ENCODE assay signal across 9 mouse cellular contexts in the genomic region with DNA sequence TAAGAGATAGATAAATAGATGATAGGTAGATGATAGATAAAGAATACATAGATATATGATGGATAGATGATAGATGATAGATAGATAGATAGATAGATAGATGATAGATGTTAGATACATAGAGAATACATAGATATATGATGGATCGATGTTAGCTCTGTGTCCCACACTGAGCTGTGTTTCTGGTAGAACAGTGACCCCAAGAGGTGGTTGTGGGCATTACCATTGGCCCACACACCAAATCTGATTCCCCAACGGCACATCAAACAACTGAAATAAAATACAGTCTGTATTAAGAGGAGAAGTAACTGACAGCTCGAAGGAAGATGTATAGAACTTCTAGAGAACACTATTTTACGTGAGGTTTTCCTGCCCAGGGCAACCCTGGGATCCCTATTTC. TPM values are rescaled to one million over a fixed set of nuclear protein-coding genes. Genes with fewer than 3 reads are reported as not detected.
DNase-seq lines count a peak whose midpoint lies in the region; ATAC-seq and TF ChIP-seq lines count a peak whose summit lies in the region.
"Had no signal": no experiment of that assay in that cellular context is flagged by ENCODE, and none has a peak within 500 bp of the region (broad histone marks: within the 10 kb centered on the region; RNA-seq: fewer than 3 reads in every experiment).

No protein-coding gene starts in this region.

- TF ChIP-seq EP300 in CH12.LX (IDR thresholded peaks at IDR 0.05; ENCODE audit: low read length) = no peak

- H3K9me3 ChIP-seq in intestine, postnatal 0 days (ENCODE audit: control insufficient read depth) = no peaks in the 10 kb centered on the region
- no peaks in the 10 kb centered on the region for H3K9me3 ChIP-seq in intestine, embryonic 15.5 days
- no peaks in the 10 kb centered on the region for H3K9me3 ChIP-seq in CH12.LX (replicated peaks; ENCODE audit: low read length)
- H3K9me3 ChIP-seq: limb, embryonic 13.5 days had no signal

- WGBS in intestine, postnatal 0 days = 21% methylated on average over 4 of the region's 4 CpGs
- 30% methylated on average over 4 of the region's 4 CpGs for WGBS in intestine, embryonic 15.5 days

- no peak overlapping the region for H3K4me3 ChIP-seq in intestine, postnatal 0 days (ENCODE audit: low read depth, low read length)
- H3K4me3 ChIP-seq in intestine, embryonic 15.5 days (replicated peaks) = no peak overlapping the region
- H3K4me3 ChIP-seq in CH12.LX (replicated peaks in 1 of 3; ENCODE audit: low read depth in 2 of 3, low read length in 2 of 3, poor library complexity in 1 of 3) = no peak overlapping the region
- H3K4me3 ChIP-seq: limb, embryonic 13.5 days had no signal

- dilution Hi-C loops in CH12.LX (cut with MboI; ENCODE audit: extremely low pct_ligation_motif_present, extremely low pct_unique_long_range_greater_than_20kb, low sequenced_read_pairs) = no loop called here

- in situ Hi-C loops in CH12.LX (cut with MboI; ENCODE audit: low pct_ligation_motif_present, low pct_unique_long_range_greater_than_20kb, low sequenced_read_pairs) = no loop called here

- TF ChIP-seq CTCF in intestine, postnatal 0 days (IDR thresholded peaks at IDR 0.05; ENCODE audit: low read depth) = peak; percentile 81
- TF ChIP-seq CTCF in CH12.LX (conservative IDR thresholded peaks at IDR 0.05 in 1 of 2, IDR thresholded peaks at IDR 0.05 in 1 of 2; ENCODE audit: low read depth in 2 of 2, low read length in 2 of 2) = peak; percentile 93 to 97

- no peaks in the 10 kb centered on the region for H3K4me1 ChIP-seq in intestine, postnatal 0 days (replicated peaks; ENCODE audit: control insufficient read depth, insufficient read depth, low read length)
- no peaks in the 10 kb centered on the region for H3K4me1 ChIP-seq in intestine, embryonic 15.5 days (replicated peaks)
- peaks cover 5 to 19% of the 10 kb centered on the region in 2 experiments; a peak in 3 of 4 replicates for H3K4me1 ChIP-seq in CH12.LX (ENCODE audit: control insufficient read depth in 1 of 2, insufficient read depth in 2 of 2)
- H3K4me1 ChIP-seq: limb, embryonic 13.5 days had no signal

- DNase-seq in CH12.LX (ENCODE audit: extremely low read depth) = peak; percentile 56
- peak; percentile 43 for DNase-seq in adrenal gland, postnatal 25 days
- DNase-seq in left cerebral cortex, adult 18-20 months (ENCODE audit: low spot score in 2 of 2) = peak; percentile 60 to 63
- DNase-seq in right cerebral cortex, postnatal 14 days = peak; percentile 36
- no peak for DNase-seq in ovary, postnatal 10 days (ENCODE audit: low spot score)

- peak; percentile 95 for TF ChIP-seq RAD21 in CH12.LX (IDR thresholded peaks at IDR 0.05; ENCODE audit: low read depth, low read length)

- no peak overlapping the region for H3K27ac ChIP-seq in intestine, postnatal 0 days (ENCODE audit: low read depth, low read length)
- no peak overlapping the region for H3K27ac ChIP-seq in intestine, embryonic 15.5 days
- H3K27ac ChIP-seq in CH12.LX (ENCODE audit: insufficient read depth, low read depth) = no peak overlapping the region
- H3K27ac ChIP-seq: limb, embryonic 13.5 days had no signal

- H3K27me3 ChIP-seq in intestine, postnatal 0 days (replicated peaks; ENCODE audit: control insufficient read depth, insufficient read depth, low read length) = no peaks in the 10 kb centered on the region
- no peaks in the 10 kb centered on the region for H3K27me3 ChIP-seq in intestine, embryonic 15.5 days (replicated peaks)
- no peaks in the 10 kb centered on the region for H3K27me3 ChIP-seq in CH12.LX (replicated peaks)
- H3K27me3 ChIP-seq: limb, embryonic 13.5 days had no signal

- no peak overlapping the region for H3K9ac ChIP-seq in intestine, postnatal 0 days (ENCODE audit: low read depth, low read length)
- no peak overlapping the region for H3K9ac ChIP-seq in intestine, embryonic 15.5 days
- H3K9ac ChIP-seq in CH12.LX (ENCODE audit: insufficient read depth, low read depth) = no peak overlapping the region
- H3K9ac ChIP-seq: limb, embryonic 13.5 days had no signal

- H3K79me2 ChIP-seq in CH12.LX (replicated peaks; ENCODE audit: control insufficient read depth, extremely low read depth, insufficient read depth, poor library complexity, severe bottlenecking) = no peaks in the 10 kb centered on the region

- ATAC-seq in intestine, postnatal 0 days = no peak
- ATAC-seq in intestine, embryonic 15.5 days = no peak
- ATAC-seq in frontal cortex, adult (ENCODE audit: low TSS enrichment) = 0 out of 2 replicates have a peak, but pooled peaks have one; percentile 57

- no peak for TF ChIP-seq POLR2A in CH12.LX (IDR thresholded peaks at IDR 0.05; ENCODE audit: low read depth, low read length)

- H3K36me3 ChIP-seq in intestine, postnatal 0 days (ENCODE audit: control insufficient read depth, insufficient read depth) = no peaks in the 10 kb centered on the region
- H3K36me3 ChIP-seq in intestine, embryonic 15.5 days = no peaks in the 10 kb centered on the region
- peaks cover 0 to 8% of the 10 kb centered on the region in 2 experiments for H3K36me3 ChIP-seq in CH12.LX (replicated peaks in 1 of 2; ENCODE audit: control insufficient read depth in 1 of 2, insufficient read depth in 1 of 2, low read length in 1 of 2)
- H3K36me3 ChIP-seq: limb, embryonic 13.5 days had no signal

- no peak overlapping the region for H3K4me2 ChIP-seq in intestine, postnatal 0 days (replicated peaks; ENCODE audit: low read depth)
- no peak overlapping the region for H3K4me2 ChIP-seq in intestine, embryonic 15.5 days (replicated peaks)
- H3K4me2 ChIP-seq in CH12.LX (ENCODE audit: insufficient read depth, low read depth, poor library complexity, severe bottlenecking) = no peak overlapping the region
- H3K4me2 ChIP-seq: limb, embryonic 13.5 days had no signal

TF ChIP-seq in CH12.LX, 34 proteins besides CTCF, POLR2A, EP300 and RAD21:
- TF ChIP-seq ETS1 (conservative IDR thresholded peaks at IDR 0.05; ENCODE audit: low read depth, low read length) (no peak), CHD2 (IDR thresholded peaks at IDR 0.05; ENCODE audit: low read length) (no peak), ZMIZ1 (IDR thresholded peaks at IDR 0.05; ENCODE audit: low read depth, low read length) (no peak), JUND (conservative IDR thresholded peaks at IDR 0.05; ENCODE audit: low read depth, low read length) (0 out of 2 replicates have a peak, but pooled peaks have one; percentile 16), E2F4 (IDR thresholded peaks at IDR 0.05; ENCODE audit: insufficient replicate concordance, low read depth, low read length) (no peak), SMC3 (IDR thresholded peaks at IDR 0.05; ENCODE audit: low read depth, low read length) (peak; percentile 77), ZC3H11A (IDR thresholded peaks at IDR 0.05; ENCODE audit: low read depth, low read length) (0 out of 2 replicates have a peak, but pooled peaks have one; percentile 1), TCF12 (IDR thresholded peaks at IDR 0.05; ENCODE audit: low read depth, low read length) (no peak), NRF1 (IDR thresholded peaks at IDR 0.05; ENCODE audit: low read depth, low read length) (no peak), MAZ (IDR thresholded peaks at IDR 0.05; ENCODE audit: low read depth, low read length) (no peak), JUN (IDR thresholded peaks at IDR 0.05; ENCODE audit: insufficient read depth, low read depth, low read length) (no peak), ZNF384 (IDR thresholded peaks at IDR 0.05; ENCODE audit: low read depth, low read length) (no peak)
TF ChIP-seq in CH12.LX: peak in this region for 3.

RNA-seq across cellular contexts. Expression of a gene that starts 29.9 kb away (rescaled TPM):
- 20.7 and 21.2 TPM in 2 replicates for polyA plus RNA-seq in intestine, postnatal 0 days (2015; fragmentation: Nextera tagmentation; extraction: Ambion mirVana)
- polyA plus RNA-seq in intestine, embryonic 15.5 days (2015; fragmentation: Nextera tagmentation; extraction: Ambion mirVana) = 56.1 and 56.7 TPM in 2 replicates
- total RNA-seq in CH12.LX (2012; rRNA removed) = 13.5 and 13.7 TPM in 2 replicates
- total RNA-seq in CH12.LX (2014; rRNA removed) = 9.9 and 10.7 TPM in 2 replicates
- polyA plus RNA-seq in CH12.LX (2012; ENCODE audit: insufficient read length, low read depth) = 19.3 and 24.1 TPM in 2 replicates
- total RNA-seq in adrenal gland, postnatal 25 days (2021) = 50.1 and 70.4 TPM in 2 replicates
- 100 to 1,000 TPM; 127 to 128 TPM for total RNA-seq in left cerebral cortex, adult 18-20 months (2021)
